Mouse (Mus musculus) frontal cortex, adult 2 months (tissue): ENCODE results near the gene Rrh. TPM values are rescaled to one million over a fixed set of nuclear protein-coding genes. Genes with fewer than 3 reads are reported as not detected.
A peak's percentile ranks its signal among the peaks of the same experiment; 100 is the strongest.
"Not testable (repeated sequence)": the region's sequence is repeated elsewhere in the genome, so short reads cannot be mapped to it uniquely, and the experiment has no call there.

Source experiments
- DNase-seq, 2 experiments: peaks; one replicate each; pipeline ENCODE4 v3.0.0; 2022; ENCODE audit warnings: low spot score in 1 of 2; ENCODE audit errors: extremely low spot score in 1 of 2
- polyA plus RNA-seq: library from polyadenylated mRNA; depleted of rRNA; stranded (reverse); fragments of >200 nt; gene quantifications from 2 replicates; pipeline ENCODE4 v1.2.3, GENCODE M21; 2012; rRNA removed

The Rrh gene
- polyA plus RNA-seq, 1 experiment: 0.66 TPM

GRCm38 (mm10) chr3:129793801-129794200 is 28.6 kb downstream of the Rrh start:
- no peak for DNase-seq

GRCm38 (mm10) chr3:129782746-129783145 is 39.6 kb downstream of the Rrh start:
- no peak for DNase-seq

- no peak for DNase-seq
Measured at GRCm38 (mm10) chr3:129781435-129781834, 41.0 kb downstream of the Rrh start.

GRCm38 (mm10) chr3:129771210-129771609 is 51.2 kb downstream of the Rrh start:
- DNase-seq: no peak

GRCm38 (mm10) chr3:129766971-129767794 is 55.2 kb downstream of the Rrh start:
- DNase-seq: no peak

GRCm38 (mm10) chr3:129766106-129766505 is 56.3 kb downstream of the Rrh start:
- DNase-seq: no peak

- not testable (repeated sequence) for DNase-seq
Measured at GRCm38 (mm10) chr3:129757599-129757998, 64.8 kb downstream of the Rrh start.

- DNase-seq: peak in 1 of 2 experiments; percentile 44
Measured at GRCm38 (mm10) chr3:129754650-129755604, 67.5 kb downstream of the Rrh start, which contains the start of gene Egf. Gene Egf (minus strand): TSS chr3:129755316.

Other genes starting within 250 kb of the Rrh start
- 6.4 and 7.7 TPM in 2 replicates for gene Egf, start 67.3 kb downstream of the Rrh start, polyA plus RNA-seq
- 0.13 and 0.16 TPM in 2 replicates for gene Lrit3, start 18.6 kb downstream of the Rrh start, polyA plus RNA-seq
- gene Gar1, start 8.8 kb upstream of the Rrh start, polyA plus RNA-seq: 53.9 and 54.8 TPM in 2 replicates
- gene Cfi, start 13.3 kb upstream of the Rrh start, polyA plus RNA-seq: 0.06 TPM in 1 of 2 replicates, not detected in the other
- 31.4 and 33.6 TPM in 2 replicates for gene Pla2g12a, start 56.0 kb upstream of the Rrh start, polyA plus RNA-seq
- gene Casp6, start 78.8 kb upstream of the Rrh start, polyA plus RNA-seq: 14.6 and 16.4 TPM in 2 replicates
- 8.5 and 9.3 TPM in 2 replicates for gene Mcub, start 147.6 kb upstream of the Rrh start, polyA plus RNA-seq
- gene Sec24b, start 239.0 kb upstream of the Rrh start, polyA plus RNA-seq: 69.0 and 70.4 TPM in 2 replicates